Mouse (Mus musculus): Measurements from ENCODE around the gene Gm5148. TPM values are rescaled to one million over a fixed set of nuclear protein-coding genes. Genes with fewer than 3 reads are reported as not detected.

Gene Gm5148
- total RNA-seq, 2 experiments from 2014 or later = 0.16 TPM; not detected in 1

DNA sequence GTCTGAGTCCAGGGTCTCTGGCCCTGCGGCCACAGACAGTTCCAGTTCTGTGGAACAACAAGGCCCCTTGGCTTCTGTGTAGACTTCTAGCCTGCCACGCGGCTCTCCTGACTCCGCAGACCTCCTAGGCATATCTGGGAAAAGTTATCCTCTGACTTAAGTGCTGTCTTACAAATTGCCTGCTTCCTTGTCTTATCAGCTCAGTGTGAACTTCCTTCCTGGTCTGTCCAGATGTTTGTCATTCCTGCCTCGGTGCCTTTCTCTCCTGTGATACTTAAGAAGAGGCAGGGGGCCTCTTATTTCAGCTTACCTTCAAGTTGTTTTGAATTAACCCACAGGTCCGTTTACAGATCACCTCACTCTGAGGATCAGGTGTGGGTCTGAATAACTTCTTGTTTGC lies 18.9 kb downstream of the Gm5148 start:
- intact Hi-C loops (cut with DNase I) = no loop called here
- no peak for DNase-seq

DNA sequence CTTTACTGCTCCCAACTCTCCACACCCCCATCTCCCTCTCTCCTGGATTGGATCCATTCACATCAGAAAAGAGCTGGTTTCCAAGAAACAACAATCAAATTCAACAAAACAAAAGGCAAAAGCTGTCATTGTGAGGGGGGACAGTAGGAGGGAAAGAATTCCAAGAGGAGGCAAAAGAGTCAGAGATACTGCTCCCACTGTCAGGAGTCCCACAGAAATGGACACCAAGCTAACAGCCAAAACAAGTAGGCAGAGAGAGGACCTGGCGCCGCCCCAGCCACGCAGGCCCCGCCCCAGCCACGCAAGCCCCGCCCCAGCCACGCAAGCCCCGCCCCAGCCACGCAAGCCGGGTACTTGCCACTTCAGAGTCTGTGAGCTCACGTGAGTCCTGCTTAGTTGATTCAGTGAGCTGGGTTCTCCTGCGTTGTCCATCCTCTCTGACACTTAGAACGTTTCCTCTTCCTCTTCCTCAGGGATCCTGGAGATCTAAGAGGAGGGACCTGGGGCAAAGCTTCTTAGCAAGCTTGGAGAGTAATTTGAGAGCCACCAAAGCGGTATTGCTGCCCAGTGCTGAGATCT lies 19.5 kb downstream of the Gm5148 start:
- DNase-seq = peak in 1 of 2 experiments; percentile 21
- intact Hi-C loops (cut with DNase I) = no loop called here

DNA sequence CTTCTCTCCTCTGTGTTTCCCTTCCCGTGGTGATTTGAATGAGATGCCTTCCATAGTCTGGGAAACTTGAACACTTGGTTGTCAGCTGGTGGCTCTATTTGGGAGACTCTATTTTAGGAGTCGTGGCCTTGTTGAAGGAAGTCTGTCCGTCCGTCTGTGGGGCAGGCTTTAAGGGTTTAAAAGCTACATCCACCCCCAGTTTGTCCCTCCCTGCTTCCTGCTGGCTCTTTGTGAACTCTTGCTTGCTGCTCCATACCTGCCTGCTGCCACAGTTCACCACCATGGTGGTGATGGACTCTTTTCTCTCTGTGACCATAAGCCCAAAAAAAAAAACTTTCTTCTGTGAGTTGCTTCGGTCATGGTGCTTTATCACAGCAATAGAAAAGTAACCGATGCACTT lies 21.2 kb downstream of the Gm5148 start:
- no peak for DNase-seq
- intact Hi-C loops (cut with DNase I) = no loop called here

DNA sequence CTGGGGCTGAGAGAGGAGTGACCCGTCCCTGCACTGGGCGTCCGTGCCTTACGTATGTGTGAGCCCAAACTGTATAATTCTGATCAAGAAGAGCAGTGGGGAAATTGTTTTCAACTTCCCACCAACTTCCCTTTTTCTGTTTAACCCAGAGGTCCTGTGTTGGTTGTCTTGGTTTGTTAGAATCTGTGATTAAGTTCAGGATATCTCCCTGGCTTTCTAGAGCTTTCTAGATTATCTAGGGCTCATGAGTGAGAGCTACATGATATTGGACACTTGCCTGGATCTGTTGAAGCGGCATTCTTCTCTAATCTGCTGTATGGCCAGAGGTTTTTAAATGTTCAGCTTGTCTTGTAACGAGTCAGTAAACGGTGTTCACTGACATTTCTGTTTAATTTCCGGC lies 30.7 kb downstream of the Gm5148 start:
- no peak for DNase-seq
- intact Hi-C loops (cut with DNase I) = no loop called here

DNA sequence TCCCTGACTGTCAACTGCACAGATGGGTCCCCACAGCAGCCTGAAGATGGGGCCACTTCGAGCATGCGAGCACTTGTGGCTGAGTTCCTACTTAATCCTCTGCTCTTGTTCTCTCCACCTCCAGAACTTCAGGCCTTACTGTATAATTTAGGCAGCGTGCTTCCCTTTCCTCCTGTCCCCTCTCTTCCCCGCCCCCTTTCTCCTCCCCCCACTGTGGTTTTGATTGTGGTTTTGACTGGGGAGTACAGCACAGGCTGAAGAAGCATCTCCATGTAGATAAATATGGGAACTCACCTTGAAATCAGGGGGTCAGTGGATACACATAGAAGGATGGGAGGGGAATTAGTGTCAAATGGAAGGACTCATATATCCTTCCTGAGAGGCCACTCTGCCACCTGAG lies 31.3 kb downstream of the Gm5148 start:
- intact Hi-C loops (cut with DNase I) = no loop called here
- no peak for DNase-seq

DNA sequence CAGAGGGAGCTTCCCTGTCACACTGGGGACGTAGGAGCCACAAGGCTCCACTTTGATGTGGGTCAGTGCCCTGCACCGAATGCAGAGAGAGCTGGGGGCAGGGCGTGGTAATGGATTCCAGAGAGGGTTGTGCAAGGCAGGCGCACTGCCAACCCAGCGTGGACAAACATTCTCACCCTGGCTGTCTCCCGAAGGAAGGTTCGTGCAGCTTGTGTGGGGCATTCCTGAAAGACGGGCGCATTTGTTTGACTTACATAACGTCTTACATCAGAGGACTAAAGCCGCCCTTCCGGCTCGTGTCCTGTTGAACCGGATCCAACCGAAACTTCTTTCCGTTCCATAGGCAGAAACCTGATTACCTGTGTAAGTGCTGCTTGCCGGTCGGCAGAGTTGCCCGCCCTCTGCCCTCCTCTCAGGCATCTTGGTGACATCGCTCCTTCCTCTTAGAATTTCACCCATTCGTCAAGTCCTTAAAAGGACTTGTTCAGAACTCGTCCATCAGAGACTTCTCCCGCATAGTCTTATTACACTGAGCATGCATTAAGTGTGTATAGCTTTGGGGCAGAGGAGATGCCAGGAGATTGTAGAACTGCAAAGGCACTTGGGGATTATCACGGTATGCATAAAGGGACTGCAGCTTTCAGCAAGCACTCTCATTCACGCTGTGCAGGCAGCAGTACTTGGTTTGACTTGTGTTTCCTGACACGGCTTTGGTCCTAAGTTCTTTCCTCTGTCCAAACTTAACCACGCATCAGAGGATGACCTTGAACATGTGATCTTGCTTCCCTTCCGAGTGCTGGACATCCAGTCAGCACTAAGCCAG lies 36.9 kb downstream of the Gm5148 start:
- intact Hi-C loops (cut with DNase I) = no loop called here
- peak; percentile 67 to 73 for DNase-seq

DNA sequence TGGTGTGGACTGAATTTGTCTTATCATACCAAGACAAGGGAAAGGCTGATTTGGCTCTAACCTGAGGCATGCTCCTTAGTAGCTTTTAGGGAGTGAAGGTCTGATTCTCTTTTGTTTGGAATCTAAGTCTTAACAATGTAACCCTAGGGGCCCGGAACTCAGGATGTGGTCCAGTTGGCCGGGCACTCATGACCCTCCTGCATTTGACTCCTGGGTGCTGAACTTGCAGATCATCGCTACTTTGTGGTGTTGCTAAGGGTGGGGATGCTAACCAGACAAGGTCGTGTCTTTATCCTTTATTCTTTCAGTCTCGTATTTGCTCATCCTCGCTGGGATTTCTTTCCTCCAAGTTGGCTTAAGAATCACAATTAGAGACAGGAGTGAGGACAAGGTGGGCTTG lies 37.5 kb downstream of the Gm5148 start:
- no peak for DNase-seq
- intact Hi-C loops (cut with DNase I) = no loop called here

DNA sequence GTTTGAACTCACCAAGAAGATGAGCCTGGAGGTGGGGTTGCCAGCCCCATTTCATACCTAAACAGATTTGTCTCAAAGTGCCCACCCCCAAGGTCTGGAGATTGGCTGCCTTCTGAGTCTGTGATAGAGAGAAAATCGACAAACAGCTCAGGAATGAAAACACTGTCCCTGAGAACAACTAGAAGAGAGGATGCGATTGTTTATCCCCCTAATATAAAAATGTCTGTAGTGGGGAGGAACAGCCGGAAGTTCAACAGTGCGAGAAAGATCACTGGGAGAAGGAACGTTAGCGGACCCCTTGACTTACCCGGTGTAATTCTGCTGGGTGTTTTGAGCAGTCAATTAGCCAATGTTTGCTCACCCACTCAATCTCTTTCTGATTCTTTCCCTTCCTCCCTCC lies 38.1 kb downstream of the Gm5148 start:
- no peak for DNase-seq
- intact Hi-C loops (cut with DNase I) = no loop called here

DNA sequence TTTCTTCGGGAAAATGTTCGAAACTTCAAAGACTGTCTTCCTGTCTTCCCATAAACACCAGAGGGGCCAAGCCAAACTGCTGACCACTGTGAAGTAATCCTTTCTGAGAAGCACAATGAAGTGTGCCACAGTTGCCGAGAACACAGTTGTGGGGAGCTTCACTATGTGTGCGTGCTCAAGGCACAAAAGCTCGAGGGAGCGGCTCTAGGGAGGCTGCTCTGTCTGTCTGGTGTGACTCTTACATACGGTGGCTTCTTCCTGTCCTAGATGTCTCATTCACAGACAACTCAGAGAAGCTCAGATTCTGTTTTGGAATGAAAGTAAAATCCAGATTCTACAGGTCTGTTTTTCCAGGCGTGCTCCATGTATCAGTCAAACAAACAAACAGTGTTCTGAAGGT lies 48.0 kb downstream of the Gm5148 start:
- DNase-seq = no peak
- intact Hi-C loops (cut with DNase I) = no loop called here

DNA sequence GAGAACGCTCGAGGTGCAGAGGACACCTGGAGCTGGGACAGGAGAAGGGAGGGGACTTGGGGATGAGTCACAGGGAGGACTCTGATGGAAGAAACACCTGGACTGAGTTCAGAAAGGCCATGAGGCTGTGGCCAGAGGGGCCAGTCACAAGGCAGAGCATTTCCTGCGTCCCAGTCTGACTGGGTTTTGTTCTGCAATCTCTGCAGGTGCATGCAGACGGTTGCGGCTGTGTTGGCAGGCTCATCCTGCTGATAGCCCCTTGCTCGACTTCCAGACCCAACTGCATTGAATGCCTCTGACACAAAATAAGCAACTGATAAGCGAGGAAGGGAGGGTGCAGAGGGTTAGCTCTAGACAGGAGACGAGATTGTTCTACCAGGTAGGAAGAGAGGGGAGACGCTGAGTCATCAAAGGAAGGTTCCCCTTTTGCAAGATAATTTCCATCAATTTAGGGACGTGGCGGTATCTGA lies 49.2 kb downstream of the Gm5148 start:
- no peak for DNase-seq
- intact Hi-C loops (cut with DNase I) = no loop called here

DNA sequence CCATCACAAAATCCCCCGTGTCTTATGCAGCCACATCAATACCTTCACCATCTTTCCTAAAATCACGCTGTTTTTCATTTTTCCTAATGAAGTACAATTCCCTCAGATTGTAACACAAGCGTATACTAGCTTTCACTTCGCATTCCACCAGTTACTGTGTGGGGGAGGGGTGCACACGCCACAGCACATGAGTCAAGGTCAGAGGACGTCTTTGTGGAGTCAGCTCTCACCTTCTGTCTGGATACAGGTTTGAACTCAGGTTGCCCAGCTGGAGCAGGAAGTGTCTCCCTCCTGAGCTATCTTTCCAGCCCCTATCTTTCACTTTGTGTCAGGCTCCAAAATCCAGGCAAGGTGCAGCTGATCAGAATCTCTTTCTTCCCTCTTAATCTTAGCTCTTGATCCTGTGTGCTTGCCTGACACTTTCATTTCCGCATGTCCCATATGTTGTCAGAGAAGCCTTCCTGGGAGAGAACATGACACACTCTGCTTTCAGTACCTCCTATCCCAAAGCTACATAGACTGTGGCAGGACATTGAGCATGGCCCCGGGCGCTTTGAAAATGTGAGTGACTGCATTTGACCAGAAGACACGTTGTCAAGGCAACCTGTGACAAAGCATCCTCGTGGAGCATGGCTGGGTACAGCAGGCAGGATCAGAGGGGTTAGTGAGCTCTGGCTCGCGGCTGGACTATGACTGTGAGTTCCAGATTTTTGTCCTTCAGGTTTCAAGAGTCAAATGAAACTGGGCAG lies 50.6 kb downstream of the Gm5148 start:
- intact Hi-C loops (cut with DNase I) = no loop called here
- DNase-seq = no peak

DNA sequence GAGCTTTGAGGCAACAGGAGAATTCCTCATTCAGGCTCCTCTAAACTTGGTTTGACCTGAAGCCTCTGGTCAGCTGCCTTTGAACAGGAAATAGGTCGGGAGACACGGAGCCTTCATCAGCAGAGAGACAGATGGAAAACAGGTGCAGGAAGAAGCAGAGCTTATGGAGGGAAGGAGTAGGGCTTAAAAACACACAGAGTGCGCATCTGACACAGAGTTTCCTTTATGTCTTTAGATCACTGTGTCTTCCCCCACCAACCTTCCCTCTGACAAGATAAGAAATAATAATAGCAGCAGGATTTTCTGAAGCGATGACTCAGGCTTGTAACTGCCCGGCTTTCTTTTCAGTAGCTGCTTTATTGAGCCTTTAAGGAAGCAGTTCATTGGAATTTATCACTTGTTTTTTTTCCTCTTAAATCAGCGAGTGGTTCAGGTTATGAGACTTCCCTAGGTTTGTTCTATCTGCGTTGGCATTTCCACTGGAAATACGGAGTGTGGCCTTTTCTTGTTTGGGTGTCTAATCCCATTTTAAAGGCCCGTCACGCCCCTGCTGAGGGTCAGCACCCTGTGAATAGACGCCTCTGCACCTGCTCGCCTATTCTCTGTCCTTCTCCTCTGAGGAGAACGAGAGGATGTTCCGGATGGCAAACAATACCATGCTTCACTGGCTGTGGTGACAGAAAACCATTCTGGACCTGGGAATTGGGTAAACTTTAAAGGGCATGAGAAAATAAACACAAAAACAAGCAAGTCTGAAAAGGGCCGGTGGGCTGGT lies 51.8 kb downstream of the Gm5148 start:
- DNase-seq = no peak
- intact Hi-C loops (cut with DNase I) = no loop called here

DNA sequence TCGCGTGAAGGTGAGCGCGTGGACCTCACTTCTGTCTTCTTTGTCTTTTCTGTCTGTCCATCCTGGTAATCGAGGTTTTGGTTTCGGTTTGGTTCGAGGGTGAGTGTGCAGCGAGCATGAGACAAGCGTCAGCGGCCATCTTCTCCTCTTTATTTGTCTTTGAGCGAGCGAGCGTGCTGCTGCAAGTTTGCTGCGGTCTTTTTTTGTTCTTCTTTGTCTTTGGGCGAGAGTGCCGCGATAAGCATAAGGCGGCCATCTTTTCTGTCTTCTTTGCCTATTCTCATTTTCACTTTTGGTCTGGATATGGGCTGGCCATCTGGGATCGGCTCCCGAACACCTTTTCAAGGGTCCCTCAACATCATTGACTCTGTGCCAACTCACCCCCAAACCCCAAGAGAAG lies 55.2 kb downstream of the Gm5148 start:
- intact Hi-C loops (cut with DNase I) = no loop called here
- DNase-seq = no peak

DNA sequence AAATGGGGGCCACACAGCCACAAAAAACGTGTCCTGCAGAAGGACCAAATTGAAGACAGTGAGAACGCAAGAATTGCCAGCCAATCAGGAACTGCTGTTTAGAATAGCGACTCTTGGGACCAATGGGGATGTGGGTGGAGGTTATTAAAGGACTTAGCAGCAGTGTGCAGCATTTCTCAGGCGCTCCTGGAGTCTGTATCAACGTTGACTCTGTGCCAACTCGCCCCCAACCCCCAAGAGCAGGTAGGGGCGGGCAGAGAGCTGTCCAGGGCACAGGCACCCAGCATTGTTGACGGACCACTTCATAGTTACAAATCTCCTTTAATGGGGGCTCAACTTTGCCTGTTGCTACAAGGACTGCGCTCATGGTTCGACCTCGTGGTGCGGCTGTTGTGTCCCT lies 55.6 kb downstream of the Gm5148 start:
- intact Hi-C loops (cut with DNase I) = no loop called here

DNA sequence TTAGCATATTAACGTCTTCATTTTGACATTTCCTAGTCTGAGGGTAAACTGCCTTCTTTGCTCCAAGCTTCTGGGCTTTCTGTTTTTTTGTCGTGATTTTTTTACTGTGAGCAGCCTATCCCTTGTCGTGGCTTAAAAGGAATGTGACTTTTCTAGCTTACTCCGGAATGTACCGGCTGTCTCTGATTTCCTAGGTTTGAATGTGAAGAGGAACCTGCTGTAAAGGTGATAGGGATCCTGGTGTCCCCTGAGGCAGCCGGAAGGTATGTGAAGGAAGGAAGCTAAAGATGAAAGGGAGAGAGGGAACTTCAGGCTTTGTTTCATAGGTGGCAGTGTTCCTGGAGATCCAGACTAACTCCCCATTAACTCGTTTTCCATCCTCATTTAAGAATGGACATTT lies 56.6 kb downstream of the Gm5148 start:
- intact Hi-C loops (cut with DNase I) = no loop called here
- no peak for DNase-seq

More for the DNA sequence above, 55.6 kb downstream of the Gm5148 start:
- DNase-seq = no peak

DNA sequence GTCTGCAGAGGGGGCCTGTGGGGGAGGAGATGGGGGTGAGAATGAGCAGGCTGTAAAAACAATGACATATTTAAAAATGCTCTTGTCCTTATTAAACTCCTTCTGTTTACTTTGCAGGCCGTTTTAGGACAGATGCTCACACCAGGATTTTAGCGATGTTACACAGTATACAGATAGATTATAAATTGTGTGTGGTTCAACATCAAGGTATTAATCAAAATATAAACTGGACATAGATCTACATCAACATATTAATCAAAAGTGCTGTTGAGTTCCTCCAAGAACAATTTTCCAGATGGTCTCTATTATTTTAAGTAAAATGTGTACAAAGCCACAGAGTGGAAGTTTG lies 57.2 kb downstream of the Gm5148 start:
- intact Hi-C loops (cut with DNase I) = no loop called here

DNA sequence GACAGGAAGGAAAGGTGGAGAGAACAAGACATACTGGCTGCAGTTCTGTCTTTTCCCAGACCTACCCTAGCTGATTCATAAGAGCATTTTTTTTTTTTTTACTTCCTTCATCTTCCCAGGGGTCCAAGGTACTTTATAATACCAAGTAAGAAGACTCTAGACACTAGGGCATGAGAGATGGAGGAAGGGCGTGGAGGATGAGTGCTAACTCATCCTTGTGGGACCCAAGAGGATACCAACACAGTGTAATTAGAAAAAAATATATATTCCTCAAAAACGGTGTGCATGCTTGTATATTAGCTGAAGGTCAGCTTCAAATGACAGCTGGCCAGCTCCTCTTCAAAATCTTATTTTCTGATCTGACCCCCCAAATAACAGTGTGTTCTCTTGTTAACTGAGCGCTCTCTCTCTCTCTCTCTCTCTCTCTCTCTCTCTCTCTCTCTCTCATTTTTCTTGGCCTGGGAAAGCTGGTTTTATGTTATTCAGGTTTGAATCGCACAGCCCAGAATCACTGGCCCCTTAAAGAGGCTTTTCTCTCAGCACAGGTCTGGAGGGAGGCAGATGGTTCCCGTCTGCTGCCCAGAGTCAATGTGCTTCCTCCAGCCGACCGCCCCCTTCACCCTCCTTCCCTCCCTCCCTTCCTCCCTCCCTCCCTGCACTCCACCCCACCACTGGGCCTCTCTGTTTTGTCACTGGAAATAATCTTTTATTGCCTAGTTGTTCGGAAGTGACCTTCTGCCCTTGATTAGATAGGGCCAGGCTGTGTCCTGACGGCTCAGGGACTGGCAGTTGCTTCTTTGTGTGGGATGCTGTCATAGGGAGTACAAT lies 57.8 kb downstream of the Gm5148 start:
- intact Hi-C loops (cut with DNase I) = no loop called here
- peak in 1 of 2 experiments; percentile 37 for DNase-seq

More for the DNA sequence above, 57.2 kb downstream of the Gm5148 start:
- no peak for DNase-seq
